Mouse (Mus musculus): ENCODE results near the gene Rab11fip4.

Gene Rab11fip4

DNA sequence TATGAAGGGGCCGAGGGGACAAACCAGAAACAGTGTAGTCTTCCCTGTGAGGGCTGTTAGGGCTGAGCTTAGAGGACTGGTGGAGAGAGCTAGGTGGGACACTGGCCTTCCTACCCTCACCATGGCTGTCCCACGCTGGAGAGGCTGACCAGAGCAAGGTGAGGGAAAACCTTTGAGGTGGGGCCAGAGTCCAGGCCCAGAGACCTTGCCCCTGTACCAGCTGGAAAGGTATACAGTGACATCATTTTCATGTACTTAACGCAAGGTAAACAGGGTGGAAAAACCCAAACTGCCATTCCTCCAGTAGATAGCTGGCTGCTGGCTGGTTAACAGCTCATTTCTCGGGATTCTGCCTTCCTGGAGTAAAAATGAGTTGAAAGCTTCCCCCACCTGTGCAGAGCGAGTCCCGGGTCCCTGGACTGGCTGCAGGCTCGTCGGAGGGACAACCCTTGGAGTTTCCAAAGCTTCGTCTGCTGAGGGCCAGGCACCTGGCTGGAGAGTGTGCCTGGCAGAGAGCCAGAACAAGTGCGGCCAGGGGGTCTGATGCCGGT lies 155.6 kb downstream of the Rab11fip4 start:
- no peak for DNase-seq

All from retina, postnatal 1 day (tissue).